Mouse (Mus musculus): ENCODE measurements around the gene Fbxo44. TPM values are rescaled to one million over a fixed set of nuclear protein-coding genes. Genes with fewer than 3 reads are reported as not detected.

The Fbxo44 gene
- polyA plus RNA-seq (2012; rRNA removed), result 114 and 122 TPM in 2 replicates

DNA sequence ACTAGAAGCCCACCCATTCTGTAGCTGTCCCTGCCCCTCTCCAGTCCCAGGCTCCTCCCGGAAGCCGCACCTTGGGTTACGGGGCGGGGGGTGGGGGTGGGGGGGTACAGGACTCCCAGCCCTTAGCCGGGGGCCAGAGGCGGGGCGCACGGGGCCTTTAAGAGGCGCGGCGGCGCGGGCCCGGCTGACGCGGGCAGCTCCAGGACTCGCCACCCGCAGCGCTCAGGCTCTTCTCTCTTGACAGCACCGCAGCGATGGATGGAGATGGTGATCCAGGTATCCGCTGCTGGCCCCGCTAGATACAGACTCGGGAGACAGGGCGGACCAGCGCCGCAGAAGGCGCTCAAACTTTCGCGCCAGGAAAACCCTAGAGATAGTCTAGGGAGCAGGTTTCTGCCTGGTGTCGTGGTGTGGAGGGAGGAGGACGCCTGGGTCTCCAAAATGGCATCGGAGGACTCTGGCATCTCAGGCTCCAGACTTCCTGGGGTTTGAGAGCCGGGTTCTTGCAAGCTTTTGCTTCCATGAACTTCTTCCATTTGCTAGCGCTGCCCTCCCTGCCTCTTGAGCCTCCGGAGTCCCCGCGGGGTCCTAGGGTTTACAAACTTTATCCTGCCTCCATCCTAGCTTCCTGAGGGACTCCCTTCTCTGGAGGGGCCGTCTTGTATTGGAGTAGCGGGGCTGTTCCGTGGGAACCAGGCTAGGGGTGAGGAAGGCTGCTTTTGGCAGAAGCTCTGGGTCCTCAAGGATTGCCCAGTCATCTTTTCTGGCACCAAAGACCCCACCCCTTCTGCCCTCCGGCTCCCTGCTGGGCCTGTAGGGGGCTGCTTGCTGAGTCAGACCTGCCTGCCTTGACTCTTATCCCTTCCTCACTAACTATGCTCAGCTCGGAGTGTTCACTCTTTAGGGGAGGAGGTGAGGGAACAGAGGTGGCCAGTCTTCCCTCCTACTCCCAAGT, at the start of gene Fbxo44, which contains the start of gene Fbxo2:
Gene Fbxo44, minus strand, starts transcription at position 47 of the 955 bp plus-strand sequence.
Gene Fbxo2, plus strand, starts transcription at position 186 of the 955 bp plus-strand sequence.

DNA sequence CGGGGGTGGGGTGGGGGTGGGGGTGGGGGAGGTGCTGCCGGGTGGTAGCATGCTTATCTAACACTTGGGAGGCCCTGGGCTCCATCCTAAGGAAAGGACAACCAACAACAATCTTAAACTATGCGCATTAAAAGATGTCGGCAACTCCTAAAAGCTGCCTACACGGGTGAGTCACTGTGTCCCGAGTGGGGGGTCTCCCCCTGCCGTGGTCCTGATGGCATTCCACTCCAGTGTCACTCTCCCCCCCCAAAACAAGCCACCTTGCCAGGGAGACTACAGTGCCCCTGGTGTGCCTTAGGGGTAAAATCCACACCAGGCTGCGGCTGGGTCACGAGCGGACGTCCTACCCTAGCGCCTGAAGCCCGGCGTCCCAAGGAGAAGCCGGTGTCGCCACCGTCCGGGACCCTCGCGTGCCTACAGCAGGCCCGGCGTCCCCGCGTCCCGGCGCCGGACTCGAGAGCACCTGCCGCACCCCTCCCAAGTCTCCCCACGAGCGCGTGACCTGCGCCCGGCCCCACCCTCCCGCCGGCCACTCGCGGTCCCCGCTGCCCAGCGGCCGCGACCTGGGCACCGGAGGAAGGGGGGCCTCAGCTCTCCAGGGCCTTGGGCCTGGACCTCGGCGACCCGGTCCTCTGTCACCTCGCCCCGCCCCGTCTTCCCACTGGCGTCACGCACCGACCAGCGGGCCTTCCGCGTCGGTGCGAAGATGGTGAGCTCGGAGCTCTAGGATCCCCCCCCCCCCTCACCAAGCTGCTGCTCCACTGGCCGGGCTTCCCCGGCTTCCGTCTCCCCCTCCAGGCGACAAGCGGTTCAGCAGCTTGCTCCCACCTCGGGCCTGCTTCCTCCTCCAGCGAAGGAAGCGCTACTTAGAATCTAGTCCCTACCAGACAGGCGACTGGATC, 8.8 kb downstream of the Fbxo44 start, which contains the start of gene Fbxo6:
Gene Fbxo6, minus strand, starts transcription at position 874 of the 902 bp plus-strand sequence.

DNA sequence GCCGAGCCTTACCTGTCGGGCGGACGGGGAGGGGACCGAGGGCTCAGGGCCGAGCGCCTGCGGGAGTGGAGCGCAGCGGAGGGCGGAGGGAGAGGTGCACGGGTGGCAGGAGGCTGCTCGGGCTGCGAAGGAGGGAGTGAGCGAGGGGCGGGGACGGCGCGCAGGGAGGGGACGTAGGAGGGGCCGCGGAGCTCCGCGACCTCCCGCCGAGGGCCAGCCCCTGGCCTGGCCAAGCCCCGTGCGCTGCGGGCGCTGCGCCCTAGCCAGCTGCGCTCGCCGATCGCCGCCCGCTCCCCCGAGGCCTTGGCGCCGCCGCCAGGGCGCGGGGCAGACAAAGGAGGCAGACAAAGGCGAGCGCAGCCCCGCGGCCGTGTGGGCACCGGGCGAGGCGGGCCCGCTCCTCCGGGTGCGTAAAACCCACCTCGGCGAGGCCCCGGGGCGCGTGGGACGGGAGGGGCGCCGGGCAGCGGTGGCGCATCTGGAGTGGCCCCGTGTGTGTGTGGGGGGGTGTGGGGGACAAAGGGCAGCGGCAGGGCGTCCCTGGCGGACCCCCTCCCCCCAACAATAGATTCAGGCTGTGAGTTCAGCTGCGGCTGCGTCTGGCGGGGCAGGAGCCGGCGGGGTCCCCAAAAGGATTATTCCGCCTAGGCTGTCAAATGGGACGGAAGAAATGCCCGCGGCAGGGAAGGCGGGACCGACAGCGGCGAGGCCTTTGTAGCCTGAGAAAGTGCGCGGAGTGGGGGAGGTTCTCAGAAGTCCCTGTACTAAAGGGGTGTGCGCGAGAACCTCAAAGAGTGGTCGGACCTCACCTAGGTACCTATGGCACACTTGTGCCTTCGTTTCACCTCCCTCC, 29.5 kb downstream of the Fbxo44 start, which contains the start of gene Draxin:
Gene Draxin, minus strand, starts transcription at position 138 of the 853 bp plus-strand sequence.

DNA sequence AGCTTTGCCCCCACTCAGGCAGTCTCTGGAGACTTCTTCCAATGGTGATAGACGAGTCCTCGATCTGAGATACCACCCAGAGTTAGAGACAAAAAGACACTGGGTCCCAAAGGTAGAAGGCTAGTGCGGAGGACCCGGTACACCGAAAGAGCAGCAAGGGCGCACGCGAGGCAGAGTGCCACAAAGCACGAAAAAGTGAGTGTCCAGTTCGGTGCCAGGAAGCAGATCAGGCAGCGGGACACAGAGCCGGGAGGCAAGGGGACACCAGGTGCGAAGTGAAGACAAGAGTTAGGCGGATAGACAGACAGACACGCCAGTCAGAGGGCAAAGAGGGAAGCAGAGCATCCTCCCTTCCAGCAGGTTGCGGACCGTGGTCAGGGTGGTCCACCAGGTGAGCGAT, 30.1 kb downstream of the Fbxo44 start, which contains the start of gene Mad2l2:
Gene Mad2l2, plus strand, starts transcription at position 252 of the 400 bp plus-strand sequence.

Other genes with a start within 250 kb of the Fbxo44 start
- gene Plod1, start 223.7 kb downstream of the Fbxo44 start, polyA plus RNA-seq (2012; rRNA removed), result 13.5 and 15.5 TPM in 2 replicates
- gene 2510039O18Rik, start 219.6 kb downstream of the Fbxo44 start, polyA plus RNA-seq (2012; rRNA removed), result 42.5 and 42.9 TPM in 2 replicates
- gene Nppb, start 174.7 kb downstream of the Fbxo44 start, polyA plus RNA-seq (2012; rRNA removed), result 0.12 and 0.25 TPM in 2 replicates
- gene Nppa, start 159.8 kb downstream of the Fbxo44 start, polyA plus RNA-seq (2012; rRNA removed), result 0.82 and 1.1 TPM in 2 replicates
- 51.4 and 54.8 TPM in 2 replicates for gene Clcn6, start 121.7 kb downstream of the Fbxo44 start, polyA plus RNA-seq (2012; rRNA removed)
- 26.1 and 28.2 TPM in 2 replicates for gene Mthfr, start 121.4 kb downstream of the Fbxo44 start, polyA plus RNA-seq (2012; rRNA removed)
- 4.0 and 4.1 TPM in 2 replicates for gene Agtrap, start 72.5 kb downstream of the Fbxo44 start, polyA plus RNA-seq (2012; rRNA removed)
- 105 and 106 TPM in 2 replicates for gene Mad2l2, start 30.1 kb downstream of the Fbxo44 start, polyA plus RNA-seq (2012; rRNA removed)
- 40.4 and 42.8 TPM in 2 replicates for gene Draxin, start 29.8 kb downstream of the Fbxo44 start, polyA plus RNA-seq (2012; rRNA removed)
- 21.9 and 23.4 TPM in 2 replicates for gene Fbxo6, start 8.3 kb downstream of the Fbxo44 start, polyA plus RNA-seq (2012; rRNA removed)
- 8.8 and 14.9 TPM in 2 replicates for gene Fbxo2, start 139 bp upstream of the Fbxo44 start, polyA plus RNA-seq (2012; rRNA removed)
- 13.1 and 13.7 TPM in 2 replicates for gene Disp3, start 127.5 kb upstream of the Fbxo44 start, polyA plus RNA-seq (2012; rRNA removed)

All from central nervous system, embryonic 18 days (tissue).